Mouse (Mus musculus) kidney, postnatal 0 days (tissue): Measurements from ENCODE around the gene Aatk. TPM values are rescaled to one million over a fixed set of nuclear protein-coding genes. Genes with fewer than 3 reads are reported as not detected.
A peak's percentile ranks its signal among the peaks of the same experiment; 100 is the strongest.

Experiments used
- ATAC-seq: fragments of 200-750 bp; cut with Nextera tagmentation; replicated peaks from 2 replicates; pipeline ENCODE4 v1.8.0; 2017; ENCODE audit warnings: low read depth, moderate number of reproducible peaks, moderate TSS enrichment, moderate library complexity; ENCODE audit not compliant: low FRiP score
- DNase-seq: peaks from one replicate; pipeline ENCODE4 v3.0.0-alpha.2; 2016; ENCODE audit warnings: low spot score
- H3K27ac ChIP-seq: fragments of 300-500 bp; sonication (generic); 2 replicates; pipeline ENCODE4 v1.5.1; 2014; ENCODE audit warnings: mild to moderate bottlenecking
- H3K27me3 ChIP-seq: fragments of 300-500 bp; sonication (generic); 2 replicates; pipeline ENCODE4 v1.6.1; 2014; ENCODE audit warnings: low read length, mixed read lengths; ENCODE audit not compliant: insufficient read depth
- H3K36me3 ChIP-seq: fragments of 300-500 bp; sonication (generic); 2 replicates; pipeline ENCODE4 v1.6.1; 2014; ENCODE audit warnings: low read length, mixed read lengths; ENCODE audit not compliant: insufficient read depth
- H3K4me1 ChIP-seq: fragments of 300-500 bp; sonication (generic); replicated peaks from 2 replicates; pipeline ENCODE4 v1.6.1; 2014; ENCODE audit warnings: antibody characterized with exemption, low read length, mixed read lengths; ENCODE audit not compliant: insufficient read depth
- H3K4me2 ChIP-seq: fragments of 300-500 bp; sonication (generic); 2 replicates; pipeline ENCODE4 v1.6.1; 2014; ENCODE audit warnings: mild to moderate bottlenecking, low read length, moderate library complexity, mixed read lengths
- H3K4me3 ChIP-seq: fragments of 300-500 bp; sonication (generic); replicated peaks from 2 replicates; pipeline ENCODE4 v1.5.1; 2014; ENCODE audit warnings: low read depth, low read length
- H3K9ac ChIP-seq: fragments of 300-500 bp; sonication (generic); 2 replicates; pipeline ENCODE4 v1.6.1; 2014; ENCODE audit warnings: low read depth, low read length
- H3K9me3 ChIP-seq: fragments of 300-500 bp; sonication (generic); replicated peaks from 2 replicates; pipeline ENCODE4 v1.6.1; 2016; ENCODE audit warnings: low read length, inconsistent platforms, mixed read lengths
- CTCF ChIP-seq: IDR thresholded peaks from 2 replicates; pipeline ENCODE4 v1.5.1; 2016; ENCODE audit warnings: antibody characterized with exemption, low read depth, mild to moderate bottlenecking, moderate library complexity
- WGBS: fragments of 180-500 bp; shearing (Covaris S2); extraction: QIAGEN DNeasy Blood & Tissue Kit; methylation state at CpG from one replicate; pipeline ENCODE4 v1.1.7; 2014; 5-methylcytosine and 5-hydroxymethylcytosine counted together
- polyA plus RNA-seq: library from polyadenylated mRNA; unstranded; fragments of >200 nt; fragmentation: Nextera tagmentation; extraction: Ambion mirVana; gene quantifications from 2 replicates; pipeline ENCODE4 v1.2.1, GENCODE M21; 2015

Gene Aatk
- polyA plus RNA-seq, 1 experiment from 2014 or later: 1.4 TPM

DNA sequence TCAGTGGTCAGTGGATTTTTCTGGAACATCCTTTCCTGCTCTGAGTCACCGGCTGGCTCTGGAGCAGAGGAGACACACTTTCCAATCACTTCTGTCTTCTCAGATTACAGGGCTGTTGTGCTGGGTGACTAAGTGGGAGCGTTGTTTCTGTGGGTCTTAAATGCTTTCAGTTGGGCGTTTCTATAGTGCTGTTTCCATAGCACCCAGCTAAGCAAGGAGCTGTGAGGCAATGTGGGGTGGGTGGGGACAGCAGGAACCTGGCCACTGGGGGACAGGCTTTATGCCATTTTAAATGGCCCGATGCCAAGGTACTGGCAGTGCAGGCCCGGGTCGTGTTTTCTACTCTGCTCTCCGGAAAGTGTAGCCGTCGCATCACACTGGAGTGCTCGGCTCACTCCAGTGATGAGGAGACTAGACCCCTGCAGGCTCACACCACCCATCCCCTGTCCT, 57.8 kb downstream of the Aatk start:
- no peaks in the 10 kb centered on the region for H3K9me3 ChIP-seq
- no peaks in the 10 kb centered on the region for H3K27me3 ChIP-seq
- peaks cover 20% of the 10 kb centered on the region for H3K4me1 ChIP-seq
- no peak overlapping the region for H3K9ac ChIP-seq
- no peak overlapping the region for H3K4me2 ChIP-seq
- ATAC-seq (peak; percentile 65), DNase-seq (peak; percentile 86)
- H3K4me3 ChIP-seq: no peak overlapping the region
- H3K27ac ChIP-seq: peak overlapping the region; percentile 50; the same call in 1 of the 2 replicates
- peaks cover 15% of the 10 kb centered on the region for H3K36me3 ChIP-seq
- peak; percentile 21; the same call in 1 of the 2 replicates for TF ChIP-seq CTCF
- 14% methylated on average over 10 of the region's 10 CpGs for WGBS

DNA sequence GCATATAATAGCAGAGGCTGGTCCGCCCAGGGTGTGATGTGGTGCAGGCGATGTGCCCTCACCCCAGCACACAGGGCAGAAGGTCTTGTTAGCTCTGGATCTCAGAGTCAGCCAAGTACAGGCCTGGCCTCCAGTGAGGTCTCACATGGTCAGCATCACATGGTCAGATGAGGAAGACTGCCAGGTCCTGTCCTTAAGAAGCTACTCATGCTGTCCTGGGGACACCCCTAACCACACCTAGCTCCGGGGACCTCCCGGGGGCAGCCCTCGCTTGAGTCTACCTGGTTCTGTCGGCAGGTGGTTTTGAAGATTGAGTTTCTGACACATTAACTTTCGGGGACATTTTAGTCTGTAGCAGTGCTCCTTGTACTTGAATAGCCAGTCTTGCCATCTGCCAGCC, 58.6 kb downstream of the Aatk start:
- TF ChIP-seq CTCF: no peak
- Histone ChIP-seq H3K4me1 (peaks cover 20% of the 10 kb centered on the region), H3K27ac (peak overlapping the region; percentile 42; the same call in 1 of the 2 replicates), H3K9me3 (no peaks in the 10 kb centered on the region), H3K4me3 (no peak overlapping the region), H3K4me2 (no peak overlapping the region), H3K27me3 (no peaks in the 10 kb centered on the region), H3K36me3 (peaks cover 16% of the 10 kb centered on the region), H3K9ac (no peak overlapping the region)
- DNase-seq (no peak), ATAC-seq (no peak)
- WGBS: 90% methylated on average over 7 of the region's 7 CpGs

DNA sequence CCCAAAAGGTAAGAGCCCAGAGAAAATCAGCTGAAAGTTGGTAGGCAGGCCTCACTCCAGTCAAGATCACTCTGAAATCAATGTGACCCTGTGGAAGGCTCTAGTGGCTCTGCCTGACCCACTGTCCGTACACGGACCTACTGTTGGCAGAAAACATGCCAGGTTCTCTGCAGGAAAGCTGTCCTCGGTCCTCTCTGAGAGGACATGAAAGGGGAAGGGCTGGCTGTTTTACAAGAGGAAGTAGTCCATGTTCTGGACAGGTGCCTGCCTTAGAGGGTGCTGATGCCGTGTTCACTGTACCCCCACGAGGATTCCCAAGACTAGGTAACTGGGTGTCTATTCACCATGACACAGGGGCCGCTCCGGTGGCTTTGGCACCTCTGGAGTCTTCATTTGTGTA, 59.1 kb downstream of the Aatk start:
- peaks cover 16% of the 10 kb centered on the region for H3K36me3 ChIP-seq
- H3K4me1 ChIP-seq: peaks cover 20% of the 10 kb centered on the region
- no peaks in the 10 kb centered on the region for H3K9me3 ChIP-seq
- no peak overlapping the region for H3K4me3 ChIP-seq
- H3K27ac ChIP-seq: no peak overlapping the region
- 86% methylated on average over 7 of the region's 7 CpGs for WGBS
- no peak for TF ChIP-seq CTCF
- no peak for ATAC-seq
- no peak for DNase-seq
- H3K27me3 ChIP-seq: no peaks in the 10 kb centered on the region
- no peak overlapping the region for H3K4me2 ChIP-seq
- no peak overlapping the region for H3K9ac ChIP-seq

GRCm38 (mm10) chr11:119986751-119987425, 60.1 kb downstream of the Aatk start:
- Histone ChIP-seq H3K27me3 (no peaks in the 10 kb centered on the region), H3K4me2 (no peak overlapping the region), H3K9ac (no peak overlapping the region), H3K27ac (no peak overlapping the region), H3K9me3 (no peaks in the 10 kb centered on the region), H3K4me3 (no peak overlapping the region), H3K4me1 (peaks cover 20% of the 10 kb centered on the region), H3K36me3 (peaks cover 21% of the 10 kb centered on the region)
- ATAC-seq: no peak
- no peak for DNase-seq
- WGBS: 89% methylated on average over 9 of the region's 9 CpGs
- no peak for TF ChIP-seq CTCF

GRCm38 (mm10) chr11:119983151-119983550, 63.8 kb downstream of the Aatk start:
- 90% methylated on average over 2 of the region's 2 CpGs for WGBS
- no peaks in the 10 kb centered on the region for H3K9me3 ChIP-seq

DNA sequence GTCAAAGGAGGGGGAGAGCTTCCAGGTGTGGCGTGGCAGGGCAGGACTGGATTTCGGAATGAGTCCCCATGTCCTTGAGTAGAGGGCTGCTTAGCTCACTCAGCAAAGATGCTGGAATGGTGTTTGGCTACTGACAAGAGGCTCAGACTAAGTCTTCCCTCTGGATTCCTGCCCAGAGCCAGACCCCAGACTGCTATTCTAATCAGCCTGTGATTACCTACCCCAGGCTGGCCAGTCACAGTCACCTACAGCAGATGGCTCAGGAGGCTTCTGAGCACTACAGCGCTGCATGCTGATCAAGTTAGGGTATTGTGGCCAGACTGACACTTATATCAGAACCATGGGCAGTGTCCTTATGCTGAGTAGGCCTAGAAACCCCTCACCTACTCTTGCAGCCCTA, 64.7 kb downstream of the Aatk start:
- Histone ChIP-seq H3K27ac (no peak overlapping the region), H3K4me1 (no peaks in the 10 kb centered on the region), H3K36me3 (peaks cover 21% of the 10 kb centered on the region), H3K4me3 (no peak overlapping the region), H3K9me3 (no peaks in the 10 kb centered on the region), H3K4me2 (no peak overlapping the region), H3K27me3 (no peaks in the 10 kb centered on the region), H3K9ac (no peak overlapping the region)
- ATAC-seq (no peak), DNase-seq (no peak)
- no peak for TF ChIP-seq CTCF
- 90% methylated on average over 3 of the region's 3 CpGs for WGBS

More at GRCm38 (mm10) chr11:119983151-119983550, 63.8 kb downstream of the Aatk start:
- H3K4me3 ChIP-seq: no peak overlapping the region
- ATAC-seq: no peak
- H3K27me3 ChIP-seq: no peaks in the 10 kb centered on the region
- no peak for TF ChIP-seq CTCF
- peaks cover 21% of the 10 kb centered on the region for H3K36me3 ChIP-seq
- H3K4me2 ChIP-seq: no peak overlapping the region
- H3K27ac ChIP-seq: no peak overlapping the region
- H3K4me1 ChIP-seq: no peaks in the 10 kb centered on the region
- no peak overlapping the region for H3K9ac ChIP-seq
- no peak for DNase-seq

GRCm38 (mm10) chr11:119981769-119982168, 65.2 kb downstream of the Aatk start:
- H3K27ac ChIP-seq: no peak overlapping the region
- 77% methylated on average over 3 of the region's 3 CpGs for WGBS
- H3K4me1 ChIP-seq: no peaks in the 10 kb centered on the region
- TF ChIP-seq CTCF: no peak
- no peak overlapping the region for H3K9ac ChIP-seq
- H3K27me3 ChIP-seq: no peaks in the 10 kb centered on the region
- H3K4me2 ChIP-seq: no peak overlapping the region
- DNase-seq: no peak
- ATAC-seq: no peak
- peaks cover 21% of the 10 kb centered on the region for H3K36me3 ChIP-seq
- no peak overlapping the region for H3K4me3 ChIP-seq
- H3K9me3 ChIP-seq: no peaks in the 10 kb centered on the region
